Mouse (Mus musculus) hindbrain, embryonic 12.5 days (tissue): ENCODE measurements around the gene Fam126a. TPM values are rescaled to one million over a fixed set of nuclear protein-coding genes. Genes with fewer than 3 reads are reported as not detected.

Experiments
- ATAC-seq: fragments of 200-750 bp; cut with Nextera tagmentation; 2 replicates; pipeline ENCODE4 v1.8.0; 2017; ENCODE audit warnings: moderate TSS enrichment; ENCODE audit not compliant: low FRiP score
- H3K27ac ChIP-seq: fragments of 300-500 bp; sonication (generic); 2 replicates; pipeline ENCODE4 v1.5.1; 2016; ENCODE audit warnings: mild to moderate bottlenecking
- H3K27me3 ChIP-seq: fragments of 300-500 bp; sonication (generic); 2 replicates; pipeline ENCODE4 v1.6.1; 2016; ENCODE audit warnings: mild to moderate bottlenecking
- H3K36me3 ChIP-seq: fragments of 300-500 bp; sonication (generic); 2 replicates; pipeline ENCODE4 v1.6.1; 2016; ENCODE audit warnings: mild to moderate bottlenecking
- H3K4me1 ChIP-seq: fragments of 300-500 bp; sonication (generic); 2 replicates; pipeline ENCODE4 v1.6.1; 2016
- H3K4me2 ChIP-seq: fragments of 300-500 bp; sonication (generic); replicated peaks from 2 replicates; pipeline ENCODE4 v1.6.1; 2016; ENCODE audit warnings: mild to moderate bottlenecking
- H3K4me3 ChIP-seq: fragments of 300-500 bp; sonication (generic); 2 replicates; pipeline ENCODE4 v1.5.1; 2016; ENCODE audit warnings: mild to moderate bottlenecking
- H3K9ac ChIP-seq: fragments of 300-500 bp; sonication (generic); 2 replicates; pipeline ENCODE4 v1.6.1; 2016; ENCODE audit warnings: mild to moderate bottlenecking, moderate library complexity
- H3K9me3 ChIP-seq: fragments of 300-500 bp; sonication (generic); replicated peaks from 2 replicates; pipeline ENCODE4 v1.6.1; 2016; ENCODE audit warnings: mild to moderate bottlenecking
- WGBS: fragments of 180-500 bp; shearing (Covaris S2); methylation state at CpG from one replicate; pipeline ENCODE4 v1.1.7; 2016; 5-methylcytosine and 5-hydroxymethylcytosine counted together
- polyA plus RNA-seq: library from polyadenylated mRNA; unstranded; fragments of >200 nt; fragmentation: Nextera tagmentation; extraction: Ambion mirVana; gene quantifications from 2 replicates; pipeline ENCODE4 v1.2.1, GENCODE M21; 2016

Fam126a gene
- polyA plus RNA-seq, 1 experiment from 2014 or later = 50.0 TPM

DNA sequence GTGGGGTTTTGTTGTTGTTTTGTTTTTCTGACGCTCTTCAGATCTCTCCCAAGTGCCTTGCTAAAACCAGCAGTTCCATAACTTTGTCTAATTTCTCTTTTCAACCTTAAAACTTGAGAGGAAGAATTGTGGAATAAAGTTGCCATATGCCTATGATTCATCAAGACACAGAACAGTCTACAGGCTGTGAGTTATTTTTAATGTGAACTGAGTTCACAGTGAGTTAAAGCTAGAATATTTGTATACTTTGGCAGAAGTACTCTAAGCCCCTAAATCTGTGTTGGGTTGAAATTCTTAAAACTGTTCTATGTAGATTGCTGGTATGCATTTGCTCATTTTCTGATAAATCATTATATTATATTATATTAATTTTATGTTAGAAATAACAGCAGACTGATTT lies 118.9 kb downstream of the Fam126a start:
- Histone ChIP-seq H3K27me3 (no peaks in the 10 kb centered on the region), H3K4me2 (no peak overlapping the region), H3K9ac (no peak overlapping the region), H3K36me3 (no peaks in the 10 kb centered on the region), H3K4me3 (no peak overlapping the region), H3K4me1 (no peaks in the 10 kb centered on the region), H3K27ac (no peak overlapping the region), H3K9me3 (peaks cover 9% of the 10 kb centered on the region; the same call in 1 of the 2 replicates)
- WGBS = 90% methylated on average over 1 of the region's 1 CpGs
- no peak for ATAC-seq

DNA sequence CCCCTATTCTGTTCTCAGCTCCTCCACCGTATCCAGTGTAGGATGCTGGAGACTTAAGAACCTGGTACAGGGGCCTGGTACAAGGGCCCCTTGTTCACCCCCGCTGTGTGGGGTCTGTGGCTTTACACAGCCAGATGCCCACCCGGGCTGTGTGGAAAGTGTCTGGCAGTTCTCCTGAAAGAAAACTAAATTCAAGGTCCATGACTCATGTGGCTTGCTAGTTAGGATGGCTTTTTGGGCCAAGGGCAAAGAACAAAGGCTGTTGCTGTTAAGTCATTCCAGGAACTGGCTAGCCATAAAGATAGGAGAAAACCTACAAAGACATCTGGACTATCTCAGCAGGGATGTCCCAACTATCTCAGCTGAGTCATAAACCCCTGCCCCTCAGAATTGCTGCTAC lies 121.2 kb downstream of the Fam126a start:
- H3K36me3 ChIP-seq = no peaks in the 10 kb centered on the region
- no peak overlapping the region for H3K27ac ChIP-seq
- ATAC-seq = no peak
- H3K4me3 ChIP-seq = no peak overlapping the region
- no peaks in the 10 kb centered on the region for H3K4me1 ChIP-seq
- peaks cover 9% of the 10 kb centered on the region; the same call in 1 of the 2 replicates for H3K9me3 ChIP-seq
- H3K27me3 ChIP-seq = no peaks in the 10 kb centered on the region
- 87% methylated on average over 3 of the region's 3 CpGs for WGBS
- H3K4me2 ChIP-seq = no peak overlapping the region
- no peak overlapping the region for H3K9ac ChIP-seq

DNA sequence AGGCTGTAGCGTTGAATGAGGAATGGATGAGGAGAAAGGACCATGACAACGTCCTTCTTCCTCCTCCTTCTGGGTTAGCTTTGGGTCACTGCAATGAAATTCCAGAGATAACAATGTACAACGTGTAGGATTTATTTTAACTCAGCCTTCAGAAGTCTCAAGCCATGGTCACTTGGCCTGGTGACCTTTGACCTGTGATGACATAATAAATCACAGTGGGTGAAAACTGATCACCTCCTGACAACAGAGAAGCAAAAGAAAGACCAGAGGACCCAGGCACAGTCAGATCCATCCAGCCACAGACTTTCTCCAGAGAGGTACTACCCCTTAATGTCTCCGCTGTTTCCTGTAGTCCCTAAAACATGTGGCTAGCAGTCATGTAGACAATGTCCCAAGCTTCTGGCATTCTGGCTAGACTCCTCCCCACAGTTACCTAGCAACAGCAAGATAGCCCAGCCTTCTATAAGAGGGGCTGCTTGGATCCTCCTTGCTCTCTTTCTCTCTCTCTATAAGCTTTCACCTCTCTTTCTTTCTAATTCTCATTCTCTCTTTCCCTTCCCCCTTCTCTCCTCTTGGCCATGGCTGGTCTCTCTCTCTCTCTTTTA lies 121.9 kb downstream of the Fam126a start:
- Histone ChIP-seq H3K9me3 (peaks cover 9% of the 10 kb centered on the region; the same call in 1 of the 2 replicates), H3K4me2 (no peak overlapping the region), H3K4me3 (no peak overlapping the region), H3K36me3 (no peaks in the 10 kb centered on the region), H3K27ac (no peak overlapping the region), H3K4me1 (no peaks in the 10 kb centered on the region), H3K9ac (no peak overlapping the region), H3K27me3 (no peaks in the 10 kb centered on the region)
- 70% methylated on average over 4 of the region's 4 CpGs for WGBS
- ATAC-seq = no peak

GRCm38 (mm10) chr5:23902221-23902620 lies 128.3 kb downstream of the Fam126a start:
- Histone ChIP-seq H3K4me3 (no peak overlapping the region), H3K9me3 (no peaks in the 10 kb centered on the region), H3K9ac (no peak overlapping the region), H3K36me3 (no peaks in the 10 kb centered on the region), H3K27ac (no peak overlapping the region), H3K4me1 (no peaks in the 10 kb centered on the region), H3K4me2 (no peak overlapping the region), H3K27me3 (no peaks in the 10 kb centered on the region)
- no peak for ATAC-seq
- 78% methylated on average over 2 of the region's 2 CpGs for WGBS

DNA sequence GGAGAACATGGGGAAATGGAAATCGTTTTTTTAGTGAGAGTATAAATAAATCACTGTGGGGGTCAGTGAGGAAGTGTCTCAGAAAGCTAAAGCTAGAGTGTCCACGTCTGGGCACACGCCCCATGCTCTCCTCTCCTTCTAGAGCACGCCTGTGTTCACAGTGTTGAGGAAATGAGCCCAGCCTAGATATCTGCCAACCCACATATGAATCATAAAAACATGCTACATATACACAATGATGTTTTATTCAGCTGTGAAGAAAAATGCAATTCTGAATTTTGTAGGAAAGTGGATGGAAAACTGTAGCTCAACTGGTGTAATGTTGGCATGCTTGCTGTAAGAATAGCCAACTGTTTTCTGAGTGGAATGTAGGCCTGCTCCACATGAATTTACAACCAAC lies 130.3 kb downstream of the Fam126a start:
- H3K4me1 ChIP-seq = no peaks in the 10 kb centered on the region
- no peaks in the 10 kb centered on the region for H3K27me3 ChIP-seq
- H3K36me3 ChIP-seq = no peaks in the 10 kb centered on the region
- H3K9ac ChIP-seq = no peak overlapping the region
- no peak overlapping the region for H3K4me2 ChIP-seq
- no peak overlapping the region for H3K4me3 ChIP-seq
- H3K27ac ChIP-seq = no peak overlapping the region
- no peak for ATAC-seq
- 79% methylated on average over 4 of the region's 4 CpGs for WGBS
- H3K9me3 ChIP-seq = no peaks in the 10 kb centered on the region

GRCm38 (mm10) chr5:23893864-23894771 lies 136.4 kb downstream of the Fam126a start:
- Histone ChIP-seq H3K9ac (no peak overlapping the region), H3K36me3 (no peaks in the 10 kb centered on the region), H3K27ac (no peak overlapping the region), H3K4me3 (no peak overlapping the region), H3K4me1 (no peaks in the 10 kb centered on the region), H3K9me3 (no peaks in the 10 kb centered on the region), H3K27me3 (no peaks in the 10 kb centered on the region), H3K4me2 (no peak overlapping the region)
- no peak for ATAC-seq
- WGBS = 82% methylated on average over 11 of the region's 11 CpGs

GRCm38 (mm10) chr5:23893156-23893863 lies 137.2 kb downstream of the Fam126a start:
- WGBS = 79% methylated on average over 5 of the region's 5 CpGs

DNA sequence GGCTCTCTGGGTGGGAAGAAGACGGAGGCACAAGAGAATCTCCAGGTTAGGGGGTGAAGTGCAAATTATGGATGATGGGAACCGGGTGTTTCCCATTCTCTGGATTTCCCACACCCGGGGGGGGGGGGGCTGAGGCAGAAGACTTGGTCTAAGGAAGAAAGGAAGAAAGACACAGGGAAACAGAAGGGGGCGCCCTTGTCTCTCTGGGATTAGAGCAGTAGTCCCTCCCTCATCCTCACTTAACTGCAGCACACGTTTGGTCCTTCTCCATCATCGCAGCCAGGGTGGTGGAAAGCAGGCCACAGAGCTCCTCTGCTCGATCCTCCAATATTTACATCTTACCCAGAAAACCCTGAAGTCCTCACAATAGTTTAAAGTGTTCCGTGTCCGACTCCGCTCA lies 139.8 kb downstream of the Fam126a start:
- H3K27ac ChIP-seq = no peak overlapping the region
- ATAC-seq = no peak
- no peaks in the 10 kb centered on the region for H3K36me3 ChIP-seq
- H3K9ac ChIP-seq = no peak overlapping the region
- H3K4me3 ChIP-seq = no peak overlapping the region
- no peak overlapping the region for H3K4me2 ChIP-seq
- H3K4me1 ChIP-seq = no peaks in the 10 kb centered on the region
- no peaks in the 10 kb centered on the region for H3K9me3 ChIP-seq
- WGBS = 46% methylated on average over 9 of the region's 10 CpGs
- H3K27me3 ChIP-seq = no peaks in the 10 kb centered on the region

More at GRCm38 (mm10) chr5:23893156-23893863, 137.2 kb downstream of the Fam126a start:
- no peaks in the 10 kb centered on the region for H3K36me3 ChIP-seq
- H3K4me2 ChIP-seq = no peak overlapping the region
- H3K4me3 ChIP-seq = no peak overlapping the region
- H3K27me3 ChIP-seq = no peaks in the 10 kb centered on the region
- no peak for ATAC-seq
- H3K4me1 ChIP-seq = no peaks in the 10 kb centered on the region
- no peak overlapping the region for H3K27ac ChIP-seq
- no peaks in the 10 kb centered on the region for H3K9me3 ChIP-seq
- H3K9ac ChIP-seq = no peak overlapping the region

GRCm38 (mm10) chr5:23889461-23889860 lies 141.0 kb downstream of the Fam126a start:
- no peaks in the 10 kb centered on the region for H3K27me3 ChIP-seq
- ATAC-seq = no peak
- 79% methylated on average over 4 of the region's 4 CpGs for WGBS
- no peak overlapping the region for H3K4me3 ChIP-seq
- H3K9me3 ChIP-seq = no peaks in the 10 kb centered on the region
- no peak overlapping the region for H3K27ac ChIP-seq
- H3K9ac ChIP-seq = no peak overlapping the region
- no peak overlapping the region for H3K4me2 ChIP-seq
- no peaks in the 10 kb centered on the region for H3K36me3 ChIP-seq
- no peaks in the 10 kb centered on the region for H3K4me1 ChIP-seq

GRCm38 (mm10) chr5:23887111-23887510 lies 143.4 kb downstream of the Fam126a start:
- Histone ChIP-seq H3K4me2 (no peak overlapping the region), H3K9me3 (no peaks in the 10 kb centered on the region), H3K4me3 (no peak overlapping the region), H3K4me1 (no peaks in the 10 kb centered on the region), H3K36me3 (no peaks in the 10 kb centered on the region), H3K27ac (no peak overlapping the region), H3K9ac (no peak overlapping the region), H3K27me3 (no peaks in the 10 kb centered on the region)
- no peak for ATAC-seq
- 71% methylated on average over 3 of the region's 3 CpGs for WGBS

GRCm38 (mm10) chr5:23874457-23874856 lies 156.0 kb downstream of the Fam126a start:
- no peaks in the 10 kb centered on the region for H3K9me3 ChIP-seq
- no peak overlapping the region for H3K27ac ChIP-seq
- H3K27me3 ChIP-seq = no peaks in the 10 kb centered on the region
- no peak for ATAC-seq
- H3K9ac ChIP-seq = no peak overlapping the region
- no peak overlapping the region for H3K4me3 ChIP-seq
- H3K4me1 ChIP-seq = no peaks in the 10 kb centered on the region
- 55% methylated on average over 5 of the region's 5 CpGs for WGBS
- H3K36me3 ChIP-seq = no peaks in the 10 kb centered on the region
- no peak overlapping the region for H3K4me2 ChIP-seq

GRCm38 (mm10) chr5:23872586-23872985 lies 157.9 kb downstream of the Fam126a start:
- Histone ChIP-seq H3K27ac (no peak overlapping the region), H3K4me2 (no peak overlapping the region), H3K27me3 (no peaks in the 10 kb centered on the region), H3K36me3 (no peaks in the 10 kb centered on the region), H3K9ac (no peak overlapping the region), H3K4me3 (no peak overlapping the region), H3K9me3 (no peaks in the 10 kb centered on the region), H3K4me1 (no peaks in the 10 kb centered on the region)
- ATAC-seq = no peak
- WGBS = 89% methylated on average over 6 of the region's 6 CpGs
